Comparison of ENCODE assay signal across 20 mouse cellular contexts in the genomic region with DNA sequence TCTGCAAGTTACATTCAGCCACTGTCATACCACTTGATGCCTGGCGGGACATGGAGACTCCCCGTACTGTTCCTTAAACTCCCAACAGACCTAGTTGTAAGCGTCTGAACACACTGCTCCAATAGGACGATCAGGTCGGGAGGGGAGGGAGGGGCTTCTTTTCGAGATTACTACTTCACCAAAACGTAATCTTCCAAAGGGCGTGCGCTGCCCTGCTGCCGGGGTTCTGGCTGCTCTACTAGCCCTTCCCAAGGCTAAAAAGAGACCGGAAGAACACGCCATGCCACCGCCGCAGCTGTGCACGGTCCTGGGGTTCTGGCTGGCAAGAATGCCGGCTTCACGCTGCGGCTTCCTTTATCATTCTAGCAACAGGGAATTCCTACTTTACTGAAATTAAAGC.
"Had no signal": no experiment of that assay in that cellular context is flagged by ENCODE, and none has a peak within 500 bp of the region (broad histone marks: within the 10 kb centered on the region; RNA-seq: fewer than 3 reads in every experiment).

No protein-coding gene starts in this region.

- DNase-seq: gastrocnemius, postnatal 14 days; gastrocnemius, postnatal 36 days; heart, adult 18-20 months; heart, postnatal 14 days; heart, postnatal 36 days; kidney, adult 11 months; kidney, adult 8-10 months; kidney, postnatal 10 days; kidney, postnatal 25 days; kidney, postnatal 4 days had no signal

- H3K4me3 ChIP-seq: heart, embryonic 13.5 days; heart, embryonic 15.5 days; hindbrain, embryonic 13.5 days; hindbrain, embryonic 15.5 days; left cerebral cortex, adult 2 months; limb, embryonic 10.5 days; limb, embryonic 12.5 days; liver, embryonic 12.5 days had no signal

- H3K27ac ChIP-seq: heart, embryonic 13.5 days; heart, embryonic 15.5 days; hindbrain, embryonic 15.5 days; hindbrain, postnatal 0 days; left cerebral cortex, adult 2 months; limb, embryonic 10.5 days; limb, embryonic 12.5 days; liver, embryonic 12.5 days; liver, embryonic 14.5 days had no signal

- H3K27me3 ChIP-seq: heart, embryonic 13.5 days; heart, embryonic 15.5 days; hindbrain, embryonic 13.5 days; hindbrain, embryonic 15.5 days; limb, embryonic 12.5 days; liver, embryonic 12.5 days had no signal

- H3K4me1 ChIP-seq: heart, embryonic 13.5 days; heart, embryonic 15.5 days; hindbrain, embryonic 15.5 days had no signal
